Mouse (Mus musculus) ES-CJ7 (cell line): ENCODE measurements around the gene Gm826.

Source experiments
- DNase-seq: peaks from one replicate; pipeline ENCODE4 v3.0.0; 2011; ENCODE audit warnings: low read depth, low spot score

Gene Gm826

GRCm38 (mm10) chr2:160334111-160334661, at the start of gene Gm826:
Gene Gm826 (minus strand): TSS chr2:160334162.
- DNase-seq, result no peak

GRCm38 (mm10) chr2:160383418-160383817, 49.5 kb upstream of the Gm826 start:
- no peak for DNase-seq

GRCm38 (mm10) chr2:160378271-160378670, 44.3 kb upstream of the Gm826 start:
- DNase-seq, result peak; percentile 59

- DNase-seq, result peak; percentile 61
These were observed 42.3 kb upstream of the Gm826 start for GRCm38 (mm10) chr2:160376236-160376635.

- peak; percentile 34 for DNase-seq
These were observed 35.9 kb upstream of the Gm826 start for GRCm38 (mm10) chr2:160369653-160370420.

- peak; percentile 19 for DNase-seq
These were observed 34.7 kb upstream of the Gm826 start for GRCm38 (mm10) chr2:160368422-160369357.

- peak; percentile 92 for DNase-seq
These were observed 33.7 kb upstream of the Gm826 start for GRCm38 (mm10) chr2:160367448-160368208.

GRCm38 (mm10) chr2:160366980-160367338, 33.0 kb upstream of the Gm826 start, which contains the start of gene Mafb:
Gene Mafb (minus strand): TSS chr2:160367065.
- DNase-seq, result peak; percentile 68

GRCm38 (mm10) chr2:160366111-160366979, 32.4 kb upstream of the Gm826 start:
- DNase-seq, result peak; percentile 18

GRCm38 (mm10) chr2:160365107-160365911, 31.3 kb upstream of the Gm826 start:
- peak; percentile 74 for DNase-seq

- no peak for DNase-seq
These were observed 30.7 kb upstream of the Gm826 start for GRCm38 (mm10) chr2:160364666-160365065.

GRCm38 (mm10) chr2:160364128-160364650, 30.2 kb upstream of the Gm826 start:
- peak; percentile 25 for DNase-seq

- DNase-seq, result no peak
These were observed 29.2 kb upstream of the Gm826 start for GRCm38 (mm10) chr2:160363201-160363600.

GRCm38 (mm10) chr2:160361442-160362121, 27.6 kb upstream of the Gm826 start:
- DNase-seq, result no peak

- peak; percentile 84 for DNase-seq
These were observed 26.4 kb upstream of the Gm826 start for GRCm38 (mm10) chr2:160360234-160360874.

GRCm38 (mm10) chr2:160358896-160359295, 24.9 kb upstream of the Gm826 start:
- DNase-seq, result no peak

GRCm38 (mm10) chr2:160357442-160357841, 23.5 kb upstream of the Gm826 start:
- DNase-seq, result no peak

- DNase-seq, result peak; percentile 67
These were observed 22.2 kb upstream of the Gm826 start for GRCm38 (mm10) chr2:160356132-160356531.
